Mouse (Mus musculus): ENCODE measurements around the gene Itgam. TPM values are rescaled to one million over a fixed set of nuclear protein-coding genes. Genes with fewer than 3 reads are reported as not detected.
"Not testable (repeated sequence)": the region's sequence is repeated elsewhere in the genome, so short reads cannot be mapped to it uniquely, and the experiment has no call there.

Gene Itgam
- polyA plus RNA-seq, 1 experiment from 2014 or later: 0.54 TPM

DNA sequence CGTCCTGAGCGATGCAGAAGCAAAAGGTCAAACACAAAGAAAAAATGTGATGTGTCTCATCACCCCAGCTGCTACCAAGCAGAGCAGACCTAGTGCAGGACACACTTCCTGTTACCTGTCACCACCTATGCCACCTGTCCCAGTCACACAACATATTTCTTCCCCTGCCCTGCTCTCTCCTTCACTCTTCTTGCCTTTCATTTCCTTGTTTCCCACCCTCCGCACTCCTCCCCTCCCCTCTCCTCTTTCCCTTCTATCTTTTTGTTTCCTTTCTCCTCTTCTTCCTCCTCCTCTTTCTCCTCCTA, 29.5 kb upstream of the Itgam start:
- 98% methylated on average over 3 of the region's 3 CpGs for WGBS
- Histone ChIP-seq H3K27me3 (no peaks in the 10 kb centered on the region), H3K4me3 (replicated peaks) (no peak overlapping the region), H3K4me1 (no peaks in the 10 kb centered on the region), H3K4me2 (no peak overlapping the region), H3K9ac (no peak overlapping the region), H3K27ac (no peak overlapping the region), H3K9me3 (no peaks in the 10 kb centered on the region), H3K36me3 (replicated peaks) (no peaks in the 10 kb centered on the region)
- no peak for ATAC-seq (ENCODE audit: low FRiP score)

DNA sequence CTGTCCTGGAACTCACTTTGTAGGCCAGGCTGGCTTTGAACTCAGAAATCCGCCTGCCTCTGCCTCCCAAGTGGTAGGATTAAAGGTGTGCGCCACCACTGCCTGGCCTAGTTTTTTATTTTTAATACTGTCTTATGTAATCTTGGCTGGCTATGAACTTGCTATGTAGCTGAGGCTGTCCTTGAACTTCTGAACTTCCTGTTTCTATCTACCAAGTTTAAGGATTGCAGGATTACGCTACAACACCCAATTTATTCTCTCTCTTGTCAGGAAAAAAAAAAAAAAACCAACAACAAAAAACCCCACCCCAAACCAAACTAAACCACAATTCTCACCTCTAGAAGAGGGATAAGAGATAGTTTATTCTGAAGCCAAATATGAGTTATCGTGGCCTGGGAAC, 28.8 kb upstream of the Itgam start:
- Histone ChIP-seq H3K4me2 (no peak overlapping the region), H3K4me1 (no peaks in the 10 kb centered on the region), H3K9ac (no peak overlapping the region), H3K27ac (no peak overlapping the region), H3K36me3 (replicated peaks) (no peaks in the 10 kb centered on the region), H3K4me3 (replicated peaks) (no peak overlapping the region), H3K27me3 (no peaks in the 10 kb centered on the region), H3K9me3 (no peaks in the 10 kb centered on the region)
- WGBS: 94% methylated on average over 4 of the region's 4 CpGs
- ATAC-seq (ENCODE audit: low FRiP score): no peak

DNA sequence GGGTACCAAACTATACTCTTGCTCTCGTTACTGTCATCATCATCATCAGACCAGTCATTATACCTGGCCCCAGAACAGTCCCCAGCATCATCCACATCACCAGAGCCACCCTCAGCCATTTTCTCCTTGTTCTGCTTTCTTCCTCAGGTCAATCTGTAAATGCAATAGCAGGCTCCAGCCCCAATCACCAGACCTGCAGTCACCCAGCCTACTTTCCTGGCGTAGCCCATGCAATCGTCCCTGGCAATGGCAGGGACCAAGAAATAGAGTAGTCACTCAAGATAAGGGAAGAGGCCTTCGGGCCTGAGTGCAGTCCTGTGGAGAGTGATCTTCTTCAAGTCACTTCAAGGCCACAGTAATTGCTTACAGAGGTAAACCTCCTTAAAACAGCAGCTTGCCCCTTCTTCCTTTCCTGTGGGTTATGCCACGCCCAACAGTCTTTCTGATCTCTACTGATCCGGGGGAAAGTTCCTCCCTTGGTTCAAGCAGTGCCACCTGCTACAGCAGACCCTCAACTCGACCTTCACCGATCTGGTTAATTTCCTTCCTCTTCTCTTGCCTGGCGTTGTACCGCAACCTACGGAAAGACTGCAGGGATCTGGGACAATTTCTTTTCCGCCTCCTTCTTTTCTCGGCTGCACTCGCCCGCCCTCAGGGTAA, 20.1 kb upstream of the Itgam start:
- H3K4me3 ChIP-seq (replicated peaks); H3K4me1 ChIP-seq; H3K36me3 ChIP-seq (replicated peaks); H3K9me3 ChIP-seq; H3K4me2 ChIP-seq; H3K27ac ChIP-seq; H3K9ac ChIP-seq; ATAC-seq (ENCODE audit: low FRiP score); H3K27me3 ChIP-seq: not testable (repeated sequence)
- 87% methylated on average over 15 of the region's 15 CpGs for WGBS

DNA sequence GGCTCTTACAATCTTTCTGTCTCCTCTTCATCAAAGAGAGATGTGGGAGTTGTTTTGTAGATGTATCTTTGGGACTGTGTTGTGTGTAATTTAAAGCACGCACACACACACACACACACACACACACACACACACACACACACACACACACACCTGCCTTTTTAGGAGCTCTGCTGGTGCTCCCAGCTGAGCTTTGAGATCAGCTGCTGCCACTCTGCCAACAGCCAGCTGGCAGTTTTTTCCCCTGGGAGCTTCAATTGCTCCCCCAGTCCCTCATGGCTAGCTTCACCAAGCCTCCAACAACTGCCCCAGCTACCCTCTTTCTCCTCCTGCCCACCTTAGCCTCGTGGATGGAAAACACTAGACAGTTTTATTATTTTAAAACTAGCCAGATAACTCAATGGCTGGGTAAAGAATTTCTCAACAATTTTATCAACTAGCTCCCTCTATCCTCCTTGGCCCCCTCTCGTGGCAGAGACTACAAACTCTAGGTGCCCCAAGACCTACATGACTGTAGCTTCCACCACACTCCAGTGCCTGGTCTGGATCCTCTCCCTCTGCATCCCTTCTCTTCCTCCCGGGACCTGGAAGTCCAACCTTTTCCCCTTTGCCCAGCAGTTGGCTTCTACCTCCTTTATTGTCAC, 18.2 kb upstream of the Itgam start:
- Histone ChIP-seq H3K27ac (no peak overlapping the region), H3K4me1 (no peaks in the 10 kb centered on the region), H3K9ac (no peak overlapping the region), H3K9me3 (no peaks in the 10 kb centered on the region), H3K4me3 (replicated peaks) (no peak overlapping the region), H3K4me2 (no peak overlapping the region), H3K36me3 (replicated peaks) (no peaks in the 10 kb centered on the region), H3K27me3 (no peaks in the 10 kb centered on the region)
- ATAC-seq (ENCODE audit: low FRiP score): no peak
- WGBS: 81% methylated on average over 4 of the region's 4 CpGs

DNA sequence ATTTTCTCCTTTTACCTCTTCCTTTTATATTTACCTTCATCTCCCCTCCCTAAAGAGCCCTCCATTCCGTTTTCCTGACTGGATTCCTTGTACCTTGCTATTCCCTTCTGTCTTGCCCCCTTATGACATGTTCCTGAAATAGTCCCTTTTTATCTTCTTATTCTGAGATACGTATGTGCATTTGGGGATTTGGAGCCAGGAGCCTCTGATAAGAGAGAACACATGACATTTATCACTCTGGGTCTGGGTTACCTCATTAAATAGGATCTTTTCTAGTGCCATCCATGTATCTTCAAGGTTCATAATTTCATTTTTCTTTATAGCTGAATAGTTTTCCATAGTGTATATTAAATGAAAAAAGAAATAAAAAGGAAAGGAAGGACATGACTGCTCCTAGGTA, 16.8 kb upstream of the Itgam start:
- no peaks in the 10 kb centered on the region for H3K27me3 ChIP-seq
- no peaks in the 10 kb centered on the region for H3K36me3 ChIP-seq (replicated peaks)
- H3K4me1 ChIP-seq: no peaks in the 10 kb centered on the region
- no peaks in the 10 kb centered on the region for H3K9me3 ChIP-seq
- H3K27ac ChIP-seq: no peak overlapping the region
- H3K4me3 ChIP-seq (replicated peaks): no peak overlapping the region
- H3K9ac ChIP-seq: no peak overlapping the region
- H3K4me2 ChIP-seq: no peak overlapping the region
- no peak for ATAC-seq (ENCODE audit: low FRiP score)
- WGBS: 67% methylated on average over 2 of the region's 2 CpGs

DNA sequence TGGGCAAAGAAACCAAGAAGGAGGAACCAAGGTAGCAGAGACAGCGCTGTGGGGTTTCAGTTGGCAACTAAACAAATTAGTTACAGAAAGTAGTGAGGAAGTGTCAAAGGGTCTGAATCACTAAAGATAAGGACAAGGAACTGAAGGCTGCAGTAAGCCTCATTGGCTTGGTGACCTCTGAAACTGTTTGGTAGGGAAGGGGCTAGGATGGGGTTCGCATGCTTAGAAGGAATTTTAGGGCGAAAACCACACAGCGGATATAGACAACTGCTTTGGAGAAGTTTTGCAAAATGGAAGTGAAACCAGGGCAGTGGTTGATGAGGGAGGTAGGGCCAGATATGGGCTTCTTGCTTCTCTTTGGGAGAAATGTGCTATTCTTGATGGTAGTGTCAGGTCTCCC, 13.6 kb upstream of the Itgam start:
- Histone ChIP-seq H3K4me3 (replicated peaks) (no peak overlapping the region), H3K27ac (no peak overlapping the region), H3K4me2 (no peak overlapping the region), H3K36me3 (replicated peaks) (no peaks in the 10 kb centered on the region), H3K9ac (no peak overlapping the region), H3K27me3 (no peaks in the 10 kb centered on the region), H3K9me3 (no peaks in the 10 kb centered on the region), H3K4me1 (no peaks in the 10 kb centered on the region)
- no peak for ATAC-seq (ENCODE audit: low FRiP score)
- 96% methylated on average over 4 of the region's 4 CpGs for WGBS

DNA sequence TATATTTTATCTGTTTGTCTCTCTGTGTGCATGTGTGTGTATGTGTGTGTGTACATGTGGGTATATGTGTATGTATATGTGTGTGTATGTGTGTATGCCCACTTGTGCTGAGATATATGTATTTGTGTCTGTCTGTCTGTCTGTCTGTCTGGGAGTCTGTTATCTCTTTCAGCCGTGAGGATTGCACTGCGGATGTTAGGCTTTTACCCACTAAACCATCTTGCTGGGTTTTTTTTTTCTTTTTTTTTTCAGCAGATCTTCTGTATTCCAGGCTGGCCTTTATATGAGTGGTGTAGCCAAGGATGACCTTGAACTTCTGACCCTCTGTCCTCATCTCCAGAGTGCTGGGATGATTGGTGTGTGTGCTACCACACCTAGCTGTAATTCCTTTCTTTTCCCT, 13.2 kb upstream of the Itgam start:
- 94% methylated on average over 2 of the region's 2 CpGs for WGBS
- no peak for ATAC-seq (ENCODE audit: low FRiP score)
- H3K36me3 ChIP-seq (replicated peaks): no peaks in the 10 kb centered on the region
- no peaks in the 10 kb centered on the region for H3K27me3 ChIP-seq
- no peak overlapping the region for H3K4me2 ChIP-seq
- no peaks in the 10 kb centered on the region for H3K9me3 ChIP-seq
- H3K4me3 ChIP-seq (replicated peaks): no peak overlapping the region
- H3K9ac ChIP-seq: no peak overlapping the region
- no peaks in the 10 kb centered on the region for H3K4me1 ChIP-seq
- no peak overlapping the region for H3K27ac ChIP-seq

DNA sequence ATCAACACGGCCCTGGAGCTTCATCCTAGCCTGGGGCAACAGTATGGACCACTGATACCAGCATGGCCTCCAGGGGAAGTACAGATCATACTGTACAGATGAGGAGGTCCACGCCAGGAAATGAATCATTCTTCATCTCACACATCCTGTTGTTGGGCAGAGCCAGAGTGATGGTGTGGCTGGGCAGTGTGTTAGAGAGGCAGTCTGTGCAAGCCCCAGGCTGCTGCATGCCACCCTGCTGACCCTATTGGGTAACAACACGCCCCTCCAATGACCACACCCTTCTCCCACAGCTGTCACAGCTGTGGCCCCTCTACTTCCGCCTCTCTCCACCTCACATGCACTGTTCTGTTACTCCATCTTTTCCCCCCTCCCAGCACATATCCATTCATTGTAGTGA, 11.7 kb upstream of the Itgam start:
- Histone ChIP-seq H3K4me1 (no peaks in the 10 kb centered on the region), H3K4me3 (replicated peaks) (no peak overlapping the region), H3K27ac (no peak overlapping the region), H3K9me3 (no peaks in the 10 kb centered on the region), H3K4me2 (no peak overlapping the region), H3K27me3 (no peaks in the 10 kb centered on the region), H3K9ac (no peak overlapping the region), H3K36me3 (replicated peaks) (no peaks in the 10 kb centered on the region)
- WGBS: 80% methylated on average over 3 of the region's 4 CpGs
- no peak for ATAC-seq (ENCODE audit: low FRiP score)

DNA sequence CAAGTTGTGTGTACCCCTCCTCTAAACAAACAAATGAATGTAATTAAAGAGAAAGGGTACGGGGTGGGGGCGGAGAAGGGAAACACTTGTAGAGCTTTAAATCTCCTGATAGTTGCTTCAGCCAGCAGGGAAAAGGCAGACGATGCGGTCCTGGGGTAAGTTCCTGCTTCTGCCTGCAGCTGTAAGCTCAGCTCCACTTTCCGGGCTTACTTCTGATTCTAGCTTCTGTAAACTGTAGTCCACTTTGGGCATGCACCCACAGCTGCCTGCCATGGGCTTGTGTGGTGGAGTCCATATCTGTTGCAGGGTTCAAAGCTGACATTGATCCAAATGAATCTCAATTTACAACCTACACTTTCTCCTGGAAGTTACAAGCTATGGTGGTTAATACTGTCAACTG, 9.4 kb upstream of the Itgam start:
- H3K27me3 ChIP-seq: no peaks in the 10 kb centered on the region
- no peaks in the 10 kb centered on the region for H3K9me3 ChIP-seq
- no peak overlapping the region for H3K4me2 ChIP-seq
- H3K4me1 ChIP-seq: no peaks in the 10 kb centered on the region
- ATAC-seq (ENCODE audit: low FRiP score): no peak
- no peak overlapping the region for H3K4me3 ChIP-seq (replicated peaks)
- no peak overlapping the region for H3K27ac ChIP-seq
- no peaks in the 10 kb centered on the region for H3K36me3 ChIP-seq (replicated peaks)
- H3K9ac ChIP-seq: no peak overlapping the region
- 82% methylated on average over 5 of the region's 5 CpGs for WGBS

DNA sequence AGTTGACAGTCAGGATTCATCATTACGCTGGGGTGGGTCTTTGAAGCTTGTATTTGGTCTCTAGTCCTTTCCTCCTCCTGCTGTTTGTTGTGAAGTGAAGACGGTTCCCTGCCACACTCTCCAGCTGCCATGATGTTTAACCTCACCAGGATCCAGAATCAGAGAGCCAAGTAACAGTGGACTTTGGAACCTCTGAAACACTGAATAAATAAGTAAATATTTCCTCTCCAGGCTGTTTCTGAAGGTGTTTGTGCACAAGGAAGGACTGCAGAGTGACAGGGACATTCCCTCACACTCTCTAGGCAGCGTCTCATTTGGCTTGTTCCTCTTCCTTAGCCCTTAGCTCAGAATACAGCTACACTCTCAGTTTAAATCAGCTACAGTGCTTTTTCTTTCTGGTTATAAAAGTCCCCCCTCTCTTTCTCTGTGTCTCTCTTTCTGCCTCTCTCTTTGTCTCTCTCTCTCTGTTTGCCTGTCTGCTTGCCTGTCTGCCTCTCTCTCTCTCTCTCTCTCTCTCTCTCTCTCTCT, 5.5 kb upstream of the Itgam start:
- no peaks in the 10 kb centered on the region for H3K36me3 ChIP-seq (replicated peaks)
- H3K27me3 ChIP-seq: no peaks in the 10 kb centered on the region
- no peak for ATAC-seq (ENCODE audit: low FRiP score)
- no peaks in the 10 kb centered on the region for H3K9me3 ChIP-seq
- H3K9ac ChIP-seq: no peak overlapping the region
- no peak overlapping the region for H3K4me2 ChIP-seq
- no peaks in the 10 kb centered on the region for H3K4me1 ChIP-seq
- H3K27ac ChIP-seq: no peak overlapping the region
- WGBS: 81% methylated on average over 3 of the region's 3 CpGs
- H3K4me3 ChIP-seq (replicated peaks): no peak overlapping the region

DNA sequence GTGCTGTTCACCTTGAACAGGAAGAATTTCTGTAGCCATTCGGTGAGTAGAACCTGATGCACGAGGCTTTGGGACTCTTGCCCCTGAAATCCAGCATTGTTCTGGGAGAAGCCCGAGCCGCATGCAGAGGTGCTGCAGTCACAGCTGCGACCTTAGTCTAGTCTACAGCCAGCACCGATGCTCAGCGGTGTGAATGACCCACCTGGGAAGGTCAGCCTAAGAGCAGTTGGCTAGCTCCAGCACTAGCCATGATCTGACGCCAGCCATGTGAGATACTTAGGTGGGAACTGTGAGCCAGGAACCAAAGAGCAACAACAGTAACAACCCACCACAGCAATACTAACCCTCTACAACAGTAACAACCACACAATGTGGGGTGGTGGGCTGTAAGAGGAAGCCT, 4.6 kb upstream of the Itgam start:
- H3K36me3 ChIP-seq (replicated peaks): no peaks in the 10 kb centered on the region
- H3K4me3 ChIP-seq (replicated peaks): no peak overlapping the region
- no peaks in the 10 kb centered on the region for H3K4me1 ChIP-seq
- H3K9ac ChIP-seq: no peak overlapping the region
- H3K27ac ChIP-seq: no peak overlapping the region
- H3K9me3 ChIP-seq: no peaks in the 10 kb centered on the region
- no peak overlapping the region for H3K4me2 ChIP-seq
- 87% methylated on average over 8 of the region's 8 CpGs for WGBS
- H3K27me3 ChIP-seq: no peaks in the 10 kb centered on the region
- no peak for ATAC-seq (ENCODE audit: low FRiP score)

DNA sequence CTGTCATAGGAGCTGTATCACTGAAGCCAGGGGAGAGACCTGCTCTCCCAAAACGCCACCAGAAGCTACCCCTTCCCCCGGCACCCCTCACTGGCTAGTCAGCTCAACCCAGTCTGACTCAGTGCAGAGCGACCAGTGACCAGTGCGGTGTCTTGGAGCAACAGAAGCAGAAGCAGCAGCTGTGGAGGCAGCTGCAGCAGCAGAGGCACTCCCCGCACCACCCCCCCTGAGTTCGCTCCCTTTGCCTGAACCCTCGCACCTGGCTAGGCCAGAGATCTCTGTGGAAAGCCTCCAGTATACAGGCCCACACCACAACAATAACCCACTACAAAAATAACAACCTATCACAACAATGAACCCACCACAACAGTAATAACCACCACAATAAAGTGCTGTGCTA, 3.9 kb upstream of the Itgam start:
- Histone ChIP-seq H3K9me3 (no peaks in the 10 kb centered on the region), H3K4me3 (replicated peaks) (no peak overlapping the region), H3K4me1 (no peaks in the 10 kb centered on the region), H3K4me2 (no peak overlapping the region), H3K27me3 (no peaks in the 10 kb centered on the region), H3K27ac (no peak overlapping the region), H3K36me3 (replicated peaks) (no peaks in the 10 kb centered on the region), H3K9ac (no peak overlapping the region)
- WGBS: 81% methylated on average over 7 of the region's 7 CpGs
- ATAC-seq (ENCODE audit: low FRiP score): no peak

DNA sequence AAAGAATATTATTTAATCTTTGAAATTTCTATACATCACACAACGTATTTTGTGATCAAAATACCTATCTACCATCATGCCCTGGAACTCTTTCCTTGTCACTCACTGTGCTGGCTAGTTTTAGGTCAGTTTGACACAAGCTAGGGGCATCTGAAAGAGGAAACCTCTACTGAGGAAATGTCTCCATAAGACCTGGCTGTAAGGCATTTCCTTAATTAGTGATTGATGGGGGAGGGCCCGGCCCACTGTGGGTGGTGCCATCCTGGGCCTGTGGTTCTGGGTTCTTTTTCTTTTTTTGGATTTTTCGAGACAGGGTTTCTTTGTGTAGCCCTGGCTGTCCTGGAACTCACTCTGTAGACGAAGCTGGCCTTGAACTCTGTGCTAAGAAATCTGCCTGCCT, 3.3 kb upstream of the Itgam start:
- no peaks in the 10 kb centered on the region for H3K9me3 ChIP-seq
- no peak overlapping the region for H3K4me3 ChIP-seq (replicated peaks)
- no peak overlapping the region for H3K9ac ChIP-seq
- H3K27me3 ChIP-seq: no peaks in the 10 kb centered on the region
- no peak for ATAC-seq (ENCODE audit: low FRiP score)
- H3K27ac ChIP-seq: no peak overlapping the region
- 90% methylated on average over 4 of the region's 4 CpGs for WGBS
- no peaks in the 10 kb centered on the region for H3K4me1 ChIP-seq
- no peaks in the 10 kb centered on the region for H3K36me3 ChIP-seq (replicated peaks)
- H3K4me2 ChIP-seq: no peak overlapping the region

Data from forebrain, embryonic 12.5 days (tissue).